Mouse (Mus musculus) limb, embryonic 13.5 days (tissue): Measurements from ENCODE around the gene Entpd8. TPM values are rescaled to one million over a fixed set of nuclear protein-coding genes. Genes with fewer than 3 reads are reported as not detected.
A peak's percentile ranks its signal among the peaks of the same experiment; 100 is the strongest.

Source experiments
- ATAC-seq: fragments of 200-750 bp; cut with Nextera tagmentation; 2 replicates; pipeline ENCODE4 v1.8.0; 2017; ENCODE audit warnings: low read depth, moderate number of reproducible peaks, moderate TSS enrichment; ENCODE audit not compliant: low FRiP score
- H3K27ac ChIP-seq: fragments of 300-500 bp; sonication (generic); 2 replicates; pipeline ENCODE4 v1.5.1; 2015; ENCODE audit warnings: inconsistent platforms, mild to moderate bottlenecking, moderate library complexity
- H3K27me3 ChIP-seq: fragments of 300-500 bp; sonication (generic); 2 replicates; pipeline ENCODE4 v1.6.1; 2015; ENCODE audit warnings: mild to moderate bottlenecking, inconsistent platforms
- H3K36me3 ChIP-seq: fragments of 300-500 bp; sonication (generic); 2 replicates; pipeline ENCODE4 v1.6.1; 2015; ENCODE audit warnings: inconsistent platforms, mild to moderate bottlenecking, moderate library complexity
- H3K4me1 ChIP-seq: fragments of 300-500 bp; sonication (generic); 2 replicates; pipeline ENCODE4 v1.6.1; 2015; ENCODE audit warnings: inconsistent platforms
- H3K4me2 ChIP-seq: fragments of 300-500 bp; sonication (generic); replicated peaks from 2 replicates; pipeline ENCODE4 v1.6.1; 2015; ENCODE audit warnings: inconsistent platforms, mild to moderate bottlenecking, moderate library complexity
- H3K4me3 ChIP-seq: fragments of 300-500 bp; sonication (generic); 2 replicates; pipeline ENCODE4 v1.5.1; 2015; ENCODE audit warnings: moderate library complexity, mild to moderate bottlenecking, inconsistent platforms
- H3K9ac ChIP-seq: fragments of 300-500 bp; sonication (generic); 2 replicates; pipeline ENCODE4 v1.6.1; 2015; ENCODE audit warnings: mild to moderate bottlenecking, inconsistent platforms
- H3K9me3 ChIP-seq: fragments of 300-500 bp; sonication (generic); 2 replicates; pipeline ENCODE4 v1.6.1; 2016; ENCODE audit warnings: inconsistent platforms
- WGBS: fragments of 180-500 bp; shearing (Covaris S2); methylation state at CpG from one replicate; pipeline ENCODE4 v1.1.7; 2015; 5-methylcytosine and 5-hydroxymethylcytosine counted together
- microRNA-seq: library from miRNA; unstranded; fragments of <30 nt; microRNA quantifications from one replicate; pipeline ENCODE4, GENCODE M21; 2016
- polyA plus RNA-seq: library from polyadenylated mRNA; unstranded; fragments of >200 nt; fragmentation: Nextera tagmentation; extraction: Ambion mirVana; gene quantifications from 2 replicates; pipeline ENCODE4 v1.2.1, GENCODE M21; 2015

Gene Entpd8
- polyA plus RNA-seq, 1 experiment from 2014 or later = not detected

DNA sequence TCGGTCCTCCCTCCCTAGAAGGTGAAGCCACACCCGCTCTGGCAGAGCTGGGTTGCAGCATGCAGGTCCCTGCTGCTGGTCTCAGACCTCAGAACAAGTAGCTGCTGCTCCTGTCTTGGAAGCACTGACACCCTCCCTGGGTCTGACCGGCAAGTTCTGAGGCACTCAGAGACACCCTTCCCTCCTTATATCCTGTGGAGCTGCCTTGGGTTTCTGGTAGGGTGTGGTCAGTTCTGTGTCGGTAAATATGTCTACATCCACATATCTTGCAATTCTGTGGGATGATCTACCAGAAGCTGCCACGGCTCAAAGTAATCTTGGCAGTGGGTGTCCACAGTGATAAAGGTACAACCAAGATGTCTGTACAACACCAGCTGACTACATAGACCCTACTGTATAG lies 43.4 kb downstream of the Entpd8 start:
- no peak overlapping the region for H3K4me3 ChIP-seq
- ATAC-seq = no peak
- H3K27me3 ChIP-seq = no peaks in the 10 kb centered on the region
- 84% methylated on average over 5 of the region's 5 CpGs for WGBS
- H3K36me3 ChIP-seq = no peaks in the 10 kb centered on the region
- H3K4me2 ChIP-seq = no peak overlapping the region
- H3K9ac ChIP-seq = no peak overlapping the region
- H3K27ac ChIP-seq = no peak overlapping the region
- peaks cover 18% of the 10 kb centered on the region for H3K4me1 ChIP-seq
- no peaks in the 10 kb centered on the region for H3K9me3 ChIP-seq

- H3K36me3 ChIP-seq = no peaks in the 10 kb centered on the region
- no peak overlapping the region for H3K9ac ChIP-seq
- H3K4me2 ChIP-seq = no peak overlapping the region
- 64% methylated on average over 3 of the region's 3 CpGs for WGBS
- ATAC-seq = no peak
- no peak overlapping the region for H3K4me3 ChIP-seq
- peaks cover 18% of the 10 kb centered on the region for H3K4me1 ChIP-seq
- no peaks in the 10 kb centered on the region for H3K9me3 ChIP-seq
- H3K27ac ChIP-seq = no peak overlapping the region
- no peaks in the 10 kb centered on the region for H3K27me3 ChIP-seq
These were observed 44.3 kb downstream of the Entpd8 start for GRCm38 (mm10) chr2:25124411-25124810.

GRCm38 (mm10) chr2:25125146-25125545 lies 45.0 kb downstream of the Entpd8 start:
- 93% methylated on average over 6 of the region's 6 CpGs for WGBS
- ATAC-seq = no peak
- peaks cover 18% of the 10 kb centered on the region for H3K4me1 ChIP-seq
- no peak overlapping the region for H3K4me3 ChIP-seq
- no peaks in the 10 kb centered on the region for H3K27me3 ChIP-seq
- H3K9me3 ChIP-seq = no peaks in the 10 kb centered on the region
- H3K9ac ChIP-seq = no peak overlapping the region
- no peak overlapping the region for H3K27ac ChIP-seq
- H3K36me3 ChIP-seq = no peaks in the 10 kb centered on the region
- H3K4me2 ChIP-seq = no peak overlapping the region

- Histone ChIP-seq H3K9ac (no peak overlapping the region), H3K27ac (peak overlapping the region; percentile 63; the same call in 1 of the 2 replicates), H3K27me3 (no peaks in the 10 kb centered on the region), H3K36me3 (no peaks in the 10 kb centered on the region), H3K9me3 (no peaks in the 10 kb centered on the region), H3K4me3 (no peak overlapping the region), H3K4me2 (no peak overlapping the region), H3K4me1 (peaks cover 18% of the 10 kb centered on the region)
- 0 out of 2 replicates have a peak, but pooled peaks have one; percentile 20 for ATAC-seq
- 47% methylated on average over 19 of the region's 19 CpGs for WGBS
These were observed 46.2 kb downstream of the Entpd8 start for GRCm38 (mm10) chr2:25126011-25127010.

DNA sequence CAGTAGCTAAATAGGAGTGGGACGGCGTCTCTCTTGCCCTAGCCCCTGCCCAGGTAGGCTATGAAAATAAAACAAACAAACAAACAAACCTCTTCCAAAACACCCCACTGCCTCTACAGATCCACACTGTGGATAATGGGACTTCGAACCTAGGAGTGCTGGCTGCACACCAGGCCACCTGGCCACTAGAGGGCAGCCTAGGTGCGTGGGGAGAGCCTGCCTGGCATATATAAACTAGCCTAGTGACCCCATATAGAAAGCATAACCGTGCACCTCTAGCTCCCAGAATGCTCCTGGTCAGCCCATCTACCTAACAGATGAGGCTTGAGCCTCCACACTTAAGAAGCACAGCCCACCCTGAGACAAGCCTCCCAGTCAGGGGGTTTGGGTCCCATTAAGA lies 47.1 kb downstream of the Entpd8 start:
- Histone ChIP-seq H3K4me2 (no peak overlapping the region), H3K9ac (no peak overlapping the region), H3K4me3 (no peak overlapping the region), H3K9me3 (no peaks in the 10 kb centered on the region), H3K36me3 (no peaks in the 10 kb centered on the region), H3K27me3 (no peaks in the 10 kb centered on the region), H3K27ac (no peak overlapping the region), H3K4me1 (peaks cover 18% of the 10 kb centered on the region)
- 37% methylated on average over 5 of the region's 5 CpGs for WGBS
- no peak for ATAC-seq

DNA sequence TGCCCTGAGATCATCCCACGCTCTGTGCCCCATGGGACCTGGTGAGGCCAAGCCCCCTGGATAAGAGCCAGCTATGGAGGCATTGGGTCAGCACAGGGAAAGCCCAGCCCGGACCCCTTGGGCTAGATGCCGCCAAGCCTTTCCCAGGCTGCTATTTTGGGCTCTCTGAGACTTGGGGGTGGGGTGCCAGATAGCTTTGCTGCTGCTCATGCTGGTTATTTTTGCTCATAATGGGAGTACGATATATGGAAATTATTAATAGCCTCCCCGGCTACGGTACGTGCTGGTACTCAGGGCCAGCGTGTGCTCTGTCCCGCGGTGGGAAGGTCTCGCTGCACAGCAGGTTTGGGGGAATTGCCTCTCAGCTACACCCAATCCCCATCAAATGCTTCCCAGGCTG lies 48.0 kb downstream of the Entpd8 start:
- 80% methylated on average over 11 of the region's 11 CpGs for WGBS
- Histone ChIP-seq H3K4me1 (peaks cover 18% of the 10 kb centered on the region), H3K4me3 (no peak overlapping the region), H3K4me2 (no peak overlapping the region), H3K27me3 (no peaks in the 10 kb centered on the region), H3K9ac (no peak overlapping the region), H3K27ac (no peak overlapping the region), H3K36me3 (no peaks in the 10 kb centered on the region), H3K9me3 (no peaks in the 10 kb centered on the region)
- ATAC-seq = no peak

GRCm38 (mm10) chr2:25131601-25132000 lies 51.5 kb downstream of the Entpd8 start:
- Histone ChIP-seq H3K4me3 (no peak overlapping the region), H3K36me3 (no peaks in the 10 kb centered on the region), H3K27ac (no peak overlapping the region), H3K9ac (no peak overlapping the region), H3K4me1 (peaks cover 6% of the 10 kb centered on the region), H3K4me2 (no peak overlapping the region), H3K27me3 (no peaks in the 10 kb centered on the region), H3K9me3 (no peaks in the 10 kb centered on the region)
- WGBS = 72% methylated on average over 9 of the region's 9 CpGs
- ATAC-seq = no peak

Small RNAs within 50 kb of the gene (microRNA-seq; reads per million reads assigned to microRNA genes)
- not detected for gene Gm24328
- gene Mir7664 = not detected

Other genes starting within 250 kb of the Entpd8 start
- 119 and 122 TPM in 2 replicates for gene Ehmt1, start 160.7 kb upstream of the Entpd8 start, polyA plus RNA-seq
- gene Arrdc1, start 145.1 kb upstream of the Entpd8 start, polyA plus RNA-seq = 28.0 and 28.9 TPM in 2 replicates
- gene Zmynd19, start 130.5 kb upstream of the Entpd8 start, polyA plus RNA-seq = 17.6 and 19.8 TPM in 2 replicates
- gene Dph7, start 117.9 kb upstream of the Entpd8 start, polyA plus RNA-seq = 34.4 and 36.3 TPM in 2 replicates
- gene Mrpl41, start 105.2 kb upstream of the Entpd8 start, polyA plus RNA-seq = 132 and 139 TPM in 2 replicates
- gene Pnpla7, start 104.3 kb upstream of the Entpd8 start, polyA plus RNA-seq = 7.4 and 7.5 TPM in 2 replicates
- gene Nsmf, start 25.9 kb upstream of the Entpd8 start, polyA plus RNA-seq = 75.9 and 82.9 TPM in 2 replicates
- 0.11 TPM in 1 of 2 replicates, not detected in the other for gene Noxa1, start 14.8 kb downstream of the Entpd8 start, polyA plus RNA-seq
- gene Nrarp, start 100.5 kb downstream of the Entpd8 start, polyA plus RNA-seq = 12.6 and 15.3 TPM in 2 replicates
- 4.1 and 4.8 TPM in 2 replicates for gene Tor4a, start 116.6 kb downstream of the Entpd8 start, polyA plus RNA-seq
- gene Nelfb, start 131.2 kb downstream of the Entpd8 start, polyA plus RNA-seq = 122 and 124 TPM in 2 replicates
- 0.11 TPM in 1 of 2 replicates, not detected in the other for gene Stpg3, start 134.3 kb downstream of the Entpd8 start, polyA plus RNA-seq
- gene Fam166a, start 138.4 kb downstream of the Entpd8 start, polyA plus RNA-seq = not detected in 2 replicates
- gene Tubb4b, start 144.4 kb downstream of the Entpd8 start, polyA plus RNA-seq = 423 and 425 TPM in 2 replicates
- not detected in 2 replicates for gene Slc34a3, start 154.1 kb downstream of the Entpd8 start, polyA plus RNA-seq
- not detected in 2 replicates for gene Rnf224, start 156.5 kb downstream of the Entpd8 start, polyA plus RNA-seq
- gene Rnf208, start 162.0 kb downstream of the Entpd8 start, polyA plus RNA-seq = 8.6 and 9.2 TPM in 2 replicates
- not detected in 2 replicates for gene Cysrt1, start 162.1 kb downstream of the Entpd8 start, polyA plus RNA-seq
- gene AL732309.1, start 166.6 kb downstream of the Entpd8 start, polyA plus RNA-seq = 4.4 and 6.0 TPM in 2 replicates
- 23.6 and 24.2 TPM in 2 replicates for gene Tmem203, start 175.1 kb downstream of the Entpd8 start, polyA plus RNA-seq
- 7.2 and 8.2 TPM in 2 replicates for gene Tprn, start 182.3 kb downstream of the Entpd8 start, polyA plus RNA-seq
- 231 and 234 TPM in 2 replicates for gene Ssna1, start 192.1 kb downstream of the Entpd8 start, polyA plus RNA-seq
- gene Anapc2, start 192.2 kb downstream of the Entpd8 start, polyA plus RNA-seq = 150 and 154 TPM in 2 replicates
- gene Tmem210, start 207.8 kb downstream of the Entpd8 start, polyA plus RNA-seq = not detected in 2 replicates
- gene Lrrc26, start 209.6 kb downstream of the Entpd8 start, polyA plus RNA-seq = not detected in 2 replicates
- gene Grin1, start 238.9 kb downstream of the Entpd8 start, polyA plus RNA-seq = 0.61 and 0.97 TPM in 2 replicates